In the genomic region with DNA sequence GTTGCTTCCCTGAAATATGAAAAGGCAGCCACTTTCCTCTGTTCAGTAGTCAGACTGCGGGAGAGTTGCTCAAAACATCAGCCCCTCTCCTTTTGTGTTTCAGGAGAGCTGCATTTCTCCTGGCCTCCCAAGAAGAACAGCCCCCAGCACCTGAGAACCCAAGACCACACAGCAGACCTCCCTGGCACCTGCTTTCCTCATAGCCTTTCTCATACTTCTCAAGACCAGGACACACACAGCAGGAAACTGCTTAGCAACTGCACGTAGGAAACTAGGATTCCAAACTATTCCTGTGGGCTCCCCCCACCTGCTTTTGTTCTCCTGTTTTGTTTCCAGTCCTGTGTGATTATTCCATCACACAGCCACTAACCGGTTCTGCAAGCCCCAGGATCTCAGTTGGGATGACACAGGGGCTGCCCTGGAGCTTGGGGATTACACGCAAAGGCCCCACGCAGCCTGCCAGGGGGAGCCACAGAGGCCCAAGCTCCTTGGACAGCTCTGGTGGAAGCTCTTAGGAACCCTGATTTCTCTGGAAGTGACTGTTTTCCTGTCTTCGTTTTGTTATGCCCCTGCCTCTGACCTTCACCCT, we compare ENCODE assay signal across 12 mouse cellular contexts.
DNase-seq lines count a peak whose midpoint lies in the region; ATAC-seq and TF ChIP-seq lines count a peak whose summit lies in the region.
"Had no signal": no experiment of that assay in that cellular context is flagged by ENCODE, and none has a peak within 500 bp of the region (broad histone marks: within the 10 kb centered on the region; RNA-seq: fewer than 3 reads in every experiment).

No protein-coding gene starts in this region.

- no peaks in the 10 kb centered on the region for H3K36me3 ChIP-seq in forebrain, postnatal 0 days (ENCODE audit: insufficient read depth)
- H3K36me3 ChIP-seq in forebrain, embryonic 15.5 days = no peaks in the 10 kb centered on the region
- no peaks in the 10 kb centered on the region for H3K36me3 ChIP-seq in liver, embryonic 14.5 days (replicated peaks; ENCODE audit: control insufficient read depth, insufficient read depth, low read depth)

- no peak overlapping the region for H3K27ac ChIP-seq in forebrain, postnatal 0 days (ENCODE audit: low read depth, low read length)
- H3K27ac ChIP-seq in forebrain, embryonic 15.5 days (replicated peaks) = no peak overlapping the region
- H3K27ac ChIP-seq in liver, embryonic 14.5 days = no peak overlapping the region
- H3K27ac ChIP-seq: left cerebral cortex, adult 2 months had no signal

- no peak for TF ChIP-seq EP300 in liver, embryonic 14.5 days (IDR thresholded peaks at IDR 0.05; ENCODE audit: low read depth)

- H3K4me1 ChIP-seq in forebrain, postnatal 0 days (ENCODE audit: insufficient read depth) = no peaks in the 10 kb centered on the region
- peaks cover 1% of the 10 kb centered on the region; the same call in 1 of the 2 replicates for H3K4me1 ChIP-seq in forebrain, embryonic 15.5 days
- no peaks in the 10 kb centered on the region for H3K4me1 ChIP-seq in liver, embryonic 14.5 days (replicated peaks; ENCODE audit: control insufficient read depth in 2 of 2, insufficient read depth in 2 of 2, low read length in 1 of 2)

- intact Hi-C loops in left cerebral cortex, postnatal 4 days (cut with DNase I) = no loop called here
- intact Hi-C loops in left cerebral cortex, postnatal 25 days (cut with DNase I) = no loop called here

- H3K4me2 ChIP-seq in forebrain, postnatal 0 days (ENCODE audit: low read depth) = no peak overlapping the region
- no peak overlapping the region for H3K4me2 ChIP-seq in forebrain, embryonic 15.5 days (replicated peaks)
- H3K4me2 ChIP-seq in liver, embryonic 14.5 days (ENCODE audit: low read depth) = no peak overlapping the region

- no peak for TF ChIP-seq CTCF in forebrain, postnatal 0 days (IDR thresholded peaks at IDR 0.05; ENCODE audit: low read depth)
- 0 out of 2 replicates have a peak, but pooled peaks have one; percentile 5 for TF ChIP-seq CTCF in liver, embryonic 14.5 days (IDR thresholded peaks at IDR 0.05; ENCODE audit: low read depth)

- DNase-seq in forebrain, postnatal 0 days = peak; percentile 6
- peak; percentile 15 for DNase-seq in left cerebral cortex, postnatal 4 days
- no peak for DNase-seq in left cerebral cortex, postnatal 25 days (ENCODE audit: low spot score in 2 of 2)
- DNase-seq in adipocyte (ENCODE audit: low spot score) = peak; percentile 19
- DNase-seq in liver, embryonic 14.5 days (ENCODE audit: low read depth in 3 of 3, low spot score in 3 of 3) = no peak
- no peak for DNase-seq in natural killer cell, adult 2 months (ENCODE audit: low spot score in 2 of 2)
- DNase-seq in layer of hippocampus, postnatal 25 days (ENCODE audit: extremely low spot score in 1 of 2, low spot score in 1 of 2) = no peak
- DNase-seq: B cell, adult 2 months; cerebellum, adult 8-10 months had no signal

- no peak overlapping the region for H3K9ac ChIP-seq in forebrain, postnatal 0 days
- no peak overlapping the region for H3K9ac ChIP-seq in forebrain, embryonic 15.5 days (replicated peaks)
- no peak overlapping the region for H3K9ac ChIP-seq in liver, embryonic 14.5 days (replicated peaks)

- peak; percentile 29 for ATAC-seq in forebrain, postnatal 0 days
- no peak for ATAC-seq in forebrain, embryonic 15.5 days (replicated peaks)
- no peak for ATAC-seq in liver, embryonic 14.5 days (ENCODE audit: insufficient read depth)
- ATAC-seq: forebrain, embryonic 16.5 days had no signal

- H3K9me3 ChIP-seq in forebrain, postnatal 0 days (ENCODE audit: low read length) = no peaks in the 10 kb centered on the region
- H3K9me3 ChIP-seq in forebrain, embryonic 15.5 days = no peaks in the 10 kb centered on the region
- H3K9me3 ChIP-seq in liver, embryonic 14.5 days (ENCODE audit: control insufficient read depth, low read length) = no peaks in the 10 kb centered on the region

- no peak overlapping the region for H3K4me3 ChIP-seq in forebrain, postnatal 0 days (ENCODE audit: low read depth, low read length)
- no peak overlapping the region for H3K4me3 ChIP-seq in forebrain, embryonic 15.5 days
- H3K4me3 ChIP-seq in liver, embryonic 14.5 days (ENCODE audit: insufficient read depth in 1 of 2, low read depth in 2 of 2, low read length in 2 of 2) = no peak overlapping the region
- H3K4me3 ChIP-seq: left cerebral cortex, adult 2 months had no signal

- H3K27me3 ChIP-seq in forebrain, postnatal 0 days (ENCODE audit: insufficient read depth, low read length) = no peaks in the 10 kb centered on the region
- no peaks in the 10 kb centered on the region for H3K27me3 ChIP-seq in forebrain, embryonic 15.5 days
- H3K27me3 ChIP-seq in liver, embryonic 14.5 days (ENCODE audit: control insufficient read depth, insufficient read depth, low read length) = no peaks in the 10 kb centered on the region

- 17% methylated on average over 6 of the region's 6 CpGs for WGBS in forebrain, postnatal 0 days
- WGBS in forebrain, embryonic 15.5 days = 20% methylated on average over 6 of the region's 6 CpGs
- 38% methylated on average over 6 of the region's 6 CpGs for WGBS in liver, embryonic 14.5 days (ENCODE audit: insufficient replicate concordance)

Comparison
In these comparisons a context has a peak if more than half of its experiments do, and no peak if none do; other contexts are left out.
1. DNase-seq: peak in forebrain, postnatal 0 days (single experiment), left cerebral cortex, postnatal 4 days (single experiment) and adipocyte (single experiment); none in left cerebral cortex, postnatal 25 days (0 of 2), liver, embryonic 14.5 days (0 of 3), natural killer cell, adult 2 months (0 of 2) and layer of hippocampus, postnatal 25 days (0 of 2).